Mouse (Mus musculus): ENCODE results near the gene Hs2st1. TPM values are rescaled to one million over a fixed set of nuclear protein-coding genes. Genes with fewer than 3 reads are reported as not detected.

The Hs2st1 gene
- total and polyA plus RNA-seq, 2 experiments from 2014 or later = 11.1 to 38.8 TPM

DNA sequence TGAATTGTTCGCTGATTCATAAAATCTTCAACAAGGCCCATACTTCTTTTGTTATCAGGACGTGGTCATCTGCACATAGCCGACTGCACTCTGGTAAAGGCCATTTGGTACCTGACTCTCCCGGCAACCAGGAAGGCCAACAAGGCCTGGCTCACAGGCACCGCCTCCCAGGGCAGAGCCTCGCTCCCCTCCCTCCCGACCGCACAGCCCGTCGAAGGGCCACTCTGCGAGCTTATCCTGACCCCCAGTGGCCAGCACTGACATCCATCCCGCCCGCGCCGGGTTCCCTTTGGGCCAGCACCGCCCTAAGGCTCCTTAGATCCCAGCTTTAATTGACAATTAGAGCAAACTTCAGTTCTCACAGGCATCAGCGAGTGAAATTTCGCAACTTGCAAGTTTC, 189.1 kb downstream of the Hs2st1 start:
- H3K9ac ChIP-seq (replicated peaks; ENCODE audit: low read length) = 0 out of 2 replicates have a peak overlapping the region, but pooled peaks have one; percentile 17
- peak; percentile 93 for ATAC-seq
- H3K9me3 ChIP-seq (ENCODE audit: low read length) = no peaks in the 10 kb centered on the region
- H3K4me3 ChIP-seq (ENCODE audit: low read length) = peak overlapping the region; percentile 14; the same call in 1 of the 2 replicates
- H3K4me1 ChIP-seq (ENCODE audit: insufficient read depth, low read length) = peaks cover 4% of the 10 kb centered on the region; the same call in 1 of the 2 replicates
- H3K27me3 ChIP-seq (ENCODE audit: insufficient read depth, low read length) = no peaks in the 10 kb centered on the region
- no peaks in the 10 kb centered on the region for H3K36me3 ChIP-seq (ENCODE audit: insufficient read depth, low read length)
- no peak overlapping the region for H3K27ac ChIP-seq
- TF ChIP-seq CTCF (IDR thresholded peaks at IDR 0.05; ENCODE audit: low read depth) = peak; percentile 83
- DNase-seq (ENCODE audit: low spot score) = peak; percentile 81
- peak overlapping the region; percentile 46 for H3K4me2 ChIP-seq (ENCODE audit: low read depth, low read length)
- 5% methylated on average over 18 of the region's 18 CpGs for WGBS

DNA sequence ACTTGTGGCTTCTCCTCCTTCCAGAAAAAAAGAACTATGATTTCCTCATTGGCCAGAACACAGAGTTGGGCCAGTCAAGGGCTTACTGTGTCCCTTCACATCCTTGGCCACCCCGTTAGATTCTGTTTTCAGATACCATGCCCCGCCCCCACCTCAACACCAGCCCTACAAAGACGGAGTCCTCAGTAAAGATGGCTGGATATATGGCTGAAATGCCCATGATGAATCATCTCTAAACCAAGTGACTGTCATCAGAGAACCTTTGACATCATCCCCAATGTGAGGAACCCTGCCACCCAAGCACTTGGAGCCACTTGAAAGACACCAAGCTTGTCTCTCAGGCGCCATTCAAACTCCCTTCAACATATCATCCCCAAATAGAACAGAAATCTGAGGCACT, 190.2 kb downstream of the Hs2st1 start:
- Histone ChIP-seq H3K27me3 (ENCODE audit: insufficient read depth, low read length) (no peaks in the 10 kb centered on the region), H3K36me3 (ENCODE audit: insufficient read depth, low read length) (no peaks in the 10 kb centered on the region), H3K4me2 (ENCODE audit: low read depth, low read length) (no peak overlapping the region), H3K4me1 (ENCODE audit: insufficient read depth, low read length) (peaks cover 4% of the 10 kb centered on the region; the same call in 1 of the 2 replicates), H3K9me3 (ENCODE audit: low read length) (no peaks in the 10 kb centered on the region), H3K27ac (no peak overlapping the region), H3K9ac (replicated peaks; ENCODE audit: low read length) (no peak overlapping the region), H3K4me3 (ENCODE audit: low read length) (no peak overlapping the region)
- no peak for TF ChIP-seq CTCF (IDR thresholded peaks at IDR 0.05; ENCODE audit: low read depth)
- 84% methylated on average over 4 of the region's 4 CpGs for WGBS
- ATAC-seq (no peak), DNase-seq (ENCODE audit: low spot score) (no peak)

Other genes starting within 250 kb of the Hs2st1 start
- gene Selenof, start 123 bp upstream of the Hs2st1 start, total RNA-seq (2014; rRNA removed) = 210 and 211 TPM in 2 replicates
- 686 and 693 TPM in 2 replicates for gene Selenof, start 123 bp upstream of the Hs2st1 start, polyA plus RNA-seq (2015; fragmentation: Nextera tagmentation; extraction: Ambion mirVana)
- 61.3 and 89.1 TPM in 2 replicates for gene Sh3glb1, start 150.2 kb upstream of the Hs2st1 start, total RNA-seq (2014; rRNA removed)
- gene Sh3glb1, start 150.2 kb upstream of the Hs2st1 start, polyA plus RNA-seq (2015; fragmentation: Nextera tagmentation; extraction: Ambion mirVana) = 118 and 122 TPM in 2 replicates
- gene Clca3a1, start 190.8 kb upstream of the Hs2st1 start, total RNA-seq (2014; rRNA removed) = 0.21 and 0.32 TPM in 2 replicates
- gene Clca3a1, start 190.8 kb upstream of the Hs2st1 start, polyA plus RNA-seq (2015; fragmentation: Nextera tagmentation; extraction: Ambion mirVana) = 0.36 and 0.47 TPM in 2 replicates
- gene Clca3a2, start 249.3 kb upstream of the Hs2st1 start, total RNA-seq (2014; rRNA removed) = 0.05 and 0.25 TPM in 2 replicates
- gene Clca3a2, start 249.3 kb upstream of the Hs2st1 start, polyA plus RNA-seq (2015; fragmentation: Nextera tagmentation; extraction: Ambion mirVana) = 0.13 and 0.25 TPM in 2 replicates

Data from hindbrain, postnatal 0 days (tissue).